Mouse (Mus musculus) MEL (cell line): ENCODE measurements around the gene Crip2. TPM values are rescaled to one million over a fixed set of nuclear protein-coding genes. Genes with fewer than 3 reads are reported as not detected.

Experiments
- DNase-seq: peaks from one replicate; pipeline ENCODE4 v3.0.0; 2011; ENCODE audit warnings: low read depth, low spot score
- H3K27ac ChIP-seq: 2 replicates; pipeline ENCODE4 v1.5.1; 2012; ENCODE audit warnings: low read depth, mild to moderate bottlenecking, control low read depth, low read length, moderate library complexity; ENCODE audit not compliant: control insufficient read depth
- H3K27me3 ChIP-seq, 2 experiments: fragments of 150-350 bp in 1 of 2; sonication (generic) in 1 of 2; 2 replicates each; pipeline ENCODE4 v1.6.1; 2012; ENCODE audit warnings: low read length in 2 of 2, mild to moderate bottlenecking in 2 of 2, improper control_type of control experiment in 1 of 2, moderate library complexity in 1 of 2; ENCODE audit not compliant: insufficient read depth in 2 of 2, control insufficient read depth in 1 of 2
- H3K36me3 ChIP-seq, 2 experiments: 2 replicates each; pipeline ENCODE4 v1.6.1; 2012 to 2014; ENCODE audit warnings: low read length in 2 of 2, improper control_type of control experiment in 1 of 2, inconsistent platforms in 1 of 2, mild to moderate bottlenecking in 1 of 2; ENCODE audit not compliant: insufficient read depth in 2 of 2, control insufficient read depth in 1 of 2
- H3K4me1 ChIP-seq, 2 experiments: fragments of 150-350 bp in 1 of 2; sonication (generic) in 1 of 2; 2 replicates each; pipeline ENCODE4 v1.6.1; 2012; ENCODE audit warnings: low read length in 2 of 2, improper control_type of control experiment in 1 of 2, mild to moderate bottlenecking in 1 of 2; ENCODE audit not compliant: insufficient read depth in 2 of 2, control insufficient read depth in 1 of 2
- H3K4me3 ChIP-seq, 2 experiments: fragments of 150-350 bp in 1 of 2; sonication (generic) in 1 of 2; 2 replicates each; pipeline ENCODE4 v1.5.1; 2012; ENCODE audit warnings: low read depth in 2 of 2, low read length in 2 of 2, mild to moderate bottlenecking in 2 of 2, moderate library complexity in 2 of 2, control low read depth in 1 of 2, improper control_type of control experiment in 1 of 2; ENCODE audit not compliant: control insufficient read depth in 1 of 2, insufficient read depth in 1 of 2
- H3K79me2 ChIP-seq: 2 replicates; pipeline ENCODE4 v1.6.1; 2012; ENCODE audit warnings: mild to moderate bottlenecking, low read length, moderate library complexity; ENCODE audit not compliant: control insufficient read depth, poor library complexity, insufficient read depth
- H3K9ac ChIP-seq: 2 replicates; pipeline ENCODE4 v1.6.1; 2012; ENCODE audit warnings: low read depth, mild to moderate bottlenecking, control low read depth, low read length, moderate library complexity; ENCODE audit not compliant: control insufficient read depth, poor library complexity, severe bottlenecking
- H3K9me3 ChIP-seq: fragments of 150-350 bp; sonication (generic); replicated peaks from 2 replicates; pipeline ENCODE4 v1.6.1; 2012; ENCODE audit warnings: mild to moderate bottlenecking, low read length, improper control_type of control experiment, moderate library complexity; ENCODE audit not compliant: insufficient read depth
- CHD1 ChIP-seq: IDR thresholded peaks from 2 replicates; pipeline ENCODE4 v1.6.1; 2012; ENCODE audit warnings: low read depth, mild to moderate bottlenecking, inconsistent platforms, low read length, improper control_type of control experiment
- CHD2 ChIP-seq: IDR thresholded peaks from 2 replicates; pipeline ENCODE4 v1.6.1; 2011; ENCODE audit warnings: low read length, improper control_type of control experiment
- E2F4 ChIP-seq: IDR thresholded peaks from 2 replicates; pipeline ENCODE4 v1.6.1; 2011; ENCODE audit warnings: low read depth, low read length, improper control_type of control experiment, borderline replicate concordance
- ELF1 ChIP-seq: IDR thresholded peaks from 2 replicates; pipeline ENCODE4 v1.6.1; 2014; ENCODE audit warnings: low read depth, mild to moderate bottlenecking, inconsistent platforms, low read length, improper control_type of control experiment, moderate library complexity
- EP300 ChIP-seq, 2 experiments: IDR thresholded peaks; 2 replicates each; pipeline ENCODE4 v1.6.1; 2011; ENCODE audit warnings: improper control_type of control experiment in 2 of 2, low read length in 2 of 2, low read depth in 1 of 2, mild to moderate bottlenecking in 1 of 2
- GABPA ChIP-seq: IDR thresholded peaks from 2 replicates; pipeline ENCODE4 v1.6.1; 2012; ENCODE audit warnings: low read depth, mild to moderate bottlenecking, inconsistent platforms, low read length, improper control_type of control experiment, moderate library complexity
- HCFC1 ChIP-seq: IDR thresholded peaks from 2 replicates; pipeline ENCODE4 v1.6.1; 2012; ENCODE audit warnings: low read depth, mild to moderate bottlenecking, inconsistent platforms, low read length, improper control_type of control experiment, moderate library complexity
- MAFK ChIP-seq: IDR thresholded peaks from 2 replicates; pipeline ENCODE4 v1.6.1; 2011; ENCODE audit warnings: low read depth, mild to moderate bottlenecking, low read length, improper control_type of control experiment, borderline replicate concordance
- MAX ChIP-seq: IDR thresholded peaks from 2 replicates; pipeline ENCODE4 v1.6.1; 2011; ENCODE audit warnings: low read length, improper control_type of control experiment
- MAZ ChIP-seq: IDR thresholded peaks from 2 replicates; pipeline ENCODE4 v1.6.1; 2012; ENCODE audit warnings: low read depth, mild to moderate bottlenecking, inconsistent platforms, low read length, improper control_type of control experiment
- MEF2A ChIP-seq: IDR thresholded peaks from 2 replicates; pipeline ENCODE4 v1.6.1; 2014; ENCODE audit warnings: low read depth, mild to moderate bottlenecking, inconsistent platforms, low read length, improper control_type of control experiment; ENCODE audit not compliant: poor library complexity, insufficient replicate concordance, severe bottlenecking; ENCODE audit errors: extremely low read depth
- MXI1 ChIP-seq: IDR thresholded peaks from 2 replicates; pipeline ENCODE4 v1.6.1; 2011; ENCODE audit warnings: mild to moderate bottlenecking, low read depth, low read length, improper control_type of control experiment
- MYB ChIP-seq: IDR thresholded peaks from 2 replicates; pipeline ENCODE4 v1.6.1; 2011; ENCODE audit warnings: mild to moderate bottlenecking, low read depth, low read length, improper control_type of control experiment
- MYC ChIP-seq: IDR thresholded peaks from 2 replicates; pipeline ENCODE4 v1.6.1; 2011; ENCODE audit warnings: low read depth, mild to moderate bottlenecking, low read length, improper control_type of control experiment, moderate library complexity
- POLR2A ChIP-seq, 2 experiments: IDR thresholded peaks; 2 replicates each; pipeline ENCODE4 v1.6.1; 2011 to 2012; ENCODE audit warnings: low read length in 2 of 2, mild to moderate bottlenecking in 2 of 2, control low read depth in 1 of 2, improper control_type of control experiment in 1 of 2, low read depth in 1 of 2, moderate library complexity in 1 of 2; ENCODE audit not compliant: control insufficient read depth in 1 of 2, insufficient read depth in 1 of 2, poor library complexity in 1 of 2
- POLR2AphosphoS5 ChIP-seq: IDR thresholded peaks from 2 replicates; pipeline ENCODE4 v1.6.1; 2012; ENCODE audit warnings: low read depth, borderline replicate concordance, mild to moderate bottlenecking, inconsistent platforms, low read length, moderate library complexity, mixed read lengths
- RCOR1 ChIP-seq: IDR thresholded peaks from 2 replicates; pipeline ENCODE4 v1.6.1; 2012; ENCODE audit warnings: low read depth, mild to moderate bottlenecking, inconsistent platforms, low read length, improper control_type of control experiment
- TBP ChIP-seq: IDR thresholded peaks from 2 replicates; pipeline ENCODE4 v1.8.0; 2011; ENCODE audit warnings: low read depth, low read length, improper control_type of control experiment
- ZKSCAN1 ChIP-seq: IDR thresholded peaks from 2 replicates; pipeline ENCODE4 v1.6.1; 2012; ENCODE audit warnings: low read depth, mild to moderate bottlenecking, inconsistent platforms, low read length, improper control_type of control experiment, moderate library complexity
- polyA plus RNA-seq, 2 experiments: library from polyadenylated mRNA; stranded (reverse) in 1 of 2; unstranded in 1 of 2; fragments of >175 nt in 1 of 2; fragments of >200 nt in 1 of 2; gene quantifications; 2 replicates each; pipeline versions ENCODE4 v1.2.1 to v1.2.4; 2012; ENCODE audit warnings: low replicate concordance in 2 of 2, low read depth in 1 of 2; ENCODE audit not compliant: insufficient read length in 2 of 2, insufficient read depth in 1 of 2, missing spikeins in 1 of 2
- total RNA-seq: library from RNA; depleted of rRNA; stranded (reverse); fragments of 300-350 nt; gene quantifications from 2 replicates; pipeline ENCODE4 v1.2.3, GENCODE M21; 2012

Gene Crip2
- total and polyA plus RNA-seq, 3 experiments: 65.2 to 261 TPM; not detected in 1

- TF ChIP-seq POLR2AphosphoS5 (no peak), GABPA (no peak)
These were observed 8.5 kb downstream of the Crip2 start (continued) for GRCm38 (mm10) chr12:113148381-113149035.

DNA sequence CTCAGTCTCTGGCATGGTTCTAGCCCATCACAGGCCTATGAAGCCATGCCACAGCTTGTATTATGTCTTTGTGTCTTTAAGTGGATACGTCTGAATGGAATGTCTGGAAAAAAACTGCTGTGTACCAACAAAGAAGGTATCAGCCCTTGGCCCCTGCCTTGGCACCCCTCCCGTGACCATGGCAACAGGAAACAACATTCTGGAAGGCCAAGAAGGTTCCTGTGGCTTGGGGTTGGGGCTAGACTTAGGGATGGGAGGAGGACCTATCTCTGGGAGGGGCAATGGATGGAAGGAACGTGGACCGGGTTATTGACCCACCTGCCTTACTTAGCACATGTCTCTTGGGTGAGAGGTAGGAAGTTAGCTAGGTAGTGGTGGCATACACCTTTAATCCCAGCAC, 9.3 kb downstream of the Crip2 start:
- Histone ChIP-seq H3K36me3 (peaks cover 0 to 13% of the 10 kb centered on the region in 2 experiments; a peak in 2 of 4 replicates), H3K27me3 (no peaks in the 10 kb centered on the region), H3K4me1 (peaks cover 13 to 37% of the 10 kb centered on the region in 2 experiments), H3K9ac (no peak overlapping the region), H3K27ac (no peak overlapping the region), H3K4me3 (no peak overlapping the region), H3K9me3 (no peaks in the 10 kb centered on the region), H3K79me2 (no peaks in the 10 kb centered on the region; the same call in 1 of the 2 replicates)
- TF ChIP-seq MAZ (no peak), MYC (no peak), POLR2AphosphoS5 (no peak), ELF1 (no peak), EP300 (IDR thresholded peaks at IDR 0.05; ENCODE audit: low read depth in 1 of 2, low read length in 2 of 2) (no peak), POLR2A (IDR thresholded peaks at IDR 0.05; ENCODE audit: control insufficient read depth in 1 of 2, insufficient read depth in 1 of 2, low read depth in 1 of 2, low read length in 2 of 2, poor library complexity in 1 of 2) (no peak), MAFK (no peak), E2F4 (no peak), RCOR1 (no peak), MAX (no peak), CHD2 (no peak), TBP (no peak), MEF2A (no peak), CHD1 (no peak)
- no peak for DNase-seq

- TF ChIP-seq MYB (no peak), HCFC1 (no peak), MYC (no peak), MXI1 (no peak), CHD2 (no peak), MAX (no peak), ZKSCAN1 (no peak)
- no peak for DNase-seq
- peaks cover 16 to 43% of the 10 kb centered on the region in 2 experiments for H3K4me1 ChIP-seq
- no peaks in the 10 kb centered on the region for H3K9me3 ChIP-seq
- H3K27me3 ChIP-seq: no peaks in the 10 kb centered on the region
- H3K4me3 ChIP-seq: no peak overlapping the region
- no peak overlapping the region for H3K9ac ChIP-seq
- H3K36me3 ChIP-seq: peaks cover 0 to 18% of the 10 kb centered on the region in 2 experiments; a peak in 2 of 4 replicates
- no peaks in the 10 kb centered on the region; the same call in 1 of the 2 replicates for H3K79me2 ChIP-seq
- H3K27ac ChIP-seq: no peak overlapping the region
These were observed 9.9 kb downstream of the Crip2 start for GRCm38 (mm10) chr12:113149896-113150295.
